Mouse (Mus musculus) common myeloid progenitor, adult 5-6 weeks (primary cell): Measurements from ENCODE around the gene Mapk9. TPM values are rescaled to one million over a fixed set of nuclear protein-coding genes. Genes with fewer than 3 reads are reported as not detected.

Experiments used
- total RNA-seq: library from RNA; stranded (forward); fragments of 200-1000, 187-1606 nt; gene quantifications from 2 replicates; pipeline ENCODE4 v1.2.3, GENCODE M21; 2017

Mapk9 gene
- total RNA-seq, 1 experiment from 2014 or later, result 51.6 TPM

Other genes with a start within 250 kb of the Mapk9 start
- 0.09 TPM in 1 of 2 replicates, not detected in the other for gene Flt4, start 237.5 kb upstream of the Mapk9 start, total RNA-seq
- not detected in 2 replicates for gene Scgb3a1, start 183.1 kb upstream of the Mapk9 start, total RNA-seq
- gene Cnot6, start 134.0 kb upstream of the Mapk9 start, total RNA-seq, result 96.7 and 119 TPM in 2 replicates
- 0.97 and 2.5 TPM in 2 replicates for gene Gfpt2, start 52.6 kb upstream of the Mapk9 start, total RNA-seq
- gene Rasgef1c, start 55.1 kb downstream of the Mapk9 start, total RNA-seq, result 0.59 and 0.68 TPM in 2 replicates
- 226 and 240 TPM in 2 replicates for gene Rnf130, start 178.6 kb downstream of the Mapk9 start, total RNA-seq